Mouse (Mus musculus): ENCODE measurements at regions not wholly inside any gene's neighbourhood (a gene's known extent, or its start where the extent isn't known, plus 50 kb on each side); places are given as distances from the start of the nearest gene placed in this dataset.
A peak's percentile ranks its signal among the peaks of the same experiment; 100 is the strongest.

DNA sequence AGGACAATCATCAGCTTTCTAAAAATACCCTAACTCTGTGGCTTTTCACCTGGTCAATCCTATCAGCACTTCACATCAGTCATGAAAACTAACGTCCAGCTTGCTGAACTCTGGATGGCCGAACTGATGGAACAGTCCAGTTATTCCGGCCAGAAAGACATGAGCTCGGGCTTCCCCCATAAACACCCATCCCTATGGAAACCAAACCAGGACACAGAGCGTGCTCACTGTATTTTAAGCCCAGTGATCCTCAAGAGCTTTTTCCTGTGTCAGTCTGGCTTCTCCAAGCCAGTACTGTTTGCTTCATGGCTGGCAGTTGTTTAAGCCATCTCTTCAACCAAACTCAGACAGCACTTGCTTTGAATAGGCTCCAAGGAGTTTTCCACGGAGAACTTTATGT, 404.3 kb upstream of the N6amt1 start:
- DNase-seq (ENCODE audit: extremely low read depth, insufficient read length, low spot score) = no peak

DNA sequence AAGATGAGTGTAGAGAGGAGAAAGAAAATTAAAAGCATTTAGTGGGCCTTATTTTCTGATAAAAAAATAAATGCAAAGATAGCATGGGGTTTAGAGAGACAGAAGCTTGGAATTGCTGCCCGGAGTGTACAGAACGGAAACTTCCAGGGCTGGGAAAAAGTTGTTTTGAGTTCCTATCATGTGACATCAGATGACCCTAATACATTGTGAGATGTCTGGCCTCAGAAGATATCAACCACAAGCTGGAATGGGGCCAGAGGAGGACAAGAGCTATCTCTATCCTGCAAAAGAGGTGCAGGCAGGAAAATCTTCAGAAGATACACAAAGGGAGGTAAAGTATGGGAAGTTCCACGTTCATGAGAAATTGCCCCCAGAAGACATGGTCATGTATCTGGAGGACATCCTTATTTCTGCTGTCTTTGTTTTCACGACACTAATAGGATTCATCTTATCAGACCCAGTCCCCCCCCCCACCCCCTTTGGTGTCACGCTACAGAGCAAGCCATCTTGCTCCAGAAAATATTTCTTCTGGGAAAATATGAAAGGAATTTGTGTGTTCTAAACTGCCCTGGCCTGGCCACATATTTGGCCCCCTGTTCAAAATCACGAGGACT, 408.3 kb upstream of the N6amt1 start:
- DNase-seq (ENCODE audit: extremely low read depth, insufficient read length, low spot score) = no peak

DNA sequence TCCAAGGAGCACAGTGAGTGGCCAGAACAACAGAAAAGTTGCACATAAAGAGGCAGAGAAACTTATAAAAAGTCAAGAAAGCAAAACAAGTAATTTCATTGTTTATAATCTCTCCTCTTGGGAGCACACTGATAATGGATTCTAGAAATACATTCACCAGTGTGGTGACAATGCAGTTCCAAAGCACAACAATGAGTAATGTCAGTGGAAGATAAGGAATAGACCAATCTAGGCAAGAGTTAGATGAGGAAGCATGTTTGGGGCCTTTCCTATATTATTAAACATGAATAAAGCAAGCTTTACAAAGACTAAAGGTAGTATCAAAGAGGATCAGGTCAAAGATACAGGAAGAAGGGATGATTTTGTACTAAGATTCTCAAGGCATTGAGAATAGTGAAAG, 408.9 kb upstream of the N6amt1 start:
- DNase-seq (ENCODE audit: extremely low read depth, insufficient read length, low spot score) = no peak

DNA sequence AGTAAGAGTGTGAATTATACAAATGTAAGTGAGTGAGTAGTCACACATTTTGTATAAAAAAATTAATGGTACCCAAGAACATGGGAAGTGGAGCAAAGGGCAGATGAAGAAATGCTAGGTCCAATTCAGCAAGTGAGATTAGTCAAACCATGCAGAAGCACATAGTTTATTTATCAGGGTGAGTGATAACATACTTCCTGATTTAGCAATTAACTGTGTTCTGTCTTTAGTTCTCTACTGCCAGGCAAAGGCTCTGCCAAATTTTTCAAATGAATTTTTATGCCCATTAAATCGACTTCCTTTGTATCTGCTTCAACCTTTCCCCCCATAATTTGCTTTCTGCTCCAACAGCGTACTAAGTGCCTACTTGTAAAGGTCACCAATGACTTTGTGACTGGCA, 419.0 kb upstream of the N6amt1 start:
- DNase-seq (ENCODE audit: extremely low read depth, insufficient read length, low spot score) = no peak

DNA sequence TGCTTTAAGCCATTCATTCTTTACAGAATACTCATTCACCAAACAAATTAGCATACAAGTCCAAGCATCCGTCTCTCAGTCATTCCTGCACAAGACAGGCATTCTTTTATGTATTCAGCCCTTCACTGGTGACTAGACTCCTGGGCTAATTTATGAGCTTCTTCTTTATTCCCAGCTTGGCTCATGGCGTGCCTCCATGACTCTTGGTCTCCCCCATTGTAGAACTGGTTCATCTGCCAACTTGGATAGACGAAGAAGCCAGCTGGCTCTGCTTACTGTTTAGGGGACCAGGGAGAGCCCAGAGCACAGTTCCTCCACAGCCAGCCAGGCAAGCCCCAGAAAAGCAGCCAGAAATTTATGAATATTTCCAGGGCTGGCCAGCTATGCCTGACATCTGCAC, 421.2 kb upstream of the N6amt1 start:
- no peak for DNase-seq (ENCODE audit: extremely low read depth, insufficient read length, low spot score)

DNA sequence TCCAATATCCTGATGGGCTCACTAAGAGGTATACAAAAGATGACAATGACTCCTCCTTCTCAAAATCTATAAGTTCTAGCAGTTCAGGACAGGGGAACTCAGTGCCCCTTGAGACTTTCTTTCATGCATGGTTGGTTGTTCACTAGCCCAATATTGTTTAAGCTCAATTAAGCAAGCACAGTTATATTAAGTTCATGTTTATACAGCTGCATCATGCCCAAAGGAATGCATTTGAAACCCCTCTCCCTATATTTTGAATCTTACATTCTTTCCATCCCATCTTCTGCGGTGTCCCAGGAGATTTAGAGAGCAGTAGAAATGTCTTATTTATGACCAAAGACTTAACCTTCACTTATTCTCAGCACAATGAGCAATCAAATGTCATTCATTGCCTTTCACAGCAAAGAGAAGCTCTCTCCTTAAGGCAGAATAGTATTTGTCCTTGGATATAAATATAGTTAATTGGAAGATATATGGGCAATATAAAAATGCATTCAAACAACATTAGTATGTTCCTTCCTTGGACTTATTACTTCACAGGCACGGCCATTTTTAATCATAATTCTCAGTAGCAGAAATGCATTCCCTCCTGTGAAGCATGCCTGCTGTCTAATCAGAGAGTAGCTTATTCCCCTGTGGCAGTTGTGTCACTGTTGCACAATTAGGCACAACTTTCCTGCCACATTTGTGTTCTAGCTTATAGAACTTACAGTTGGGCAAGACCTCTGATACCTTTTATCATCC, 455.8 kb upstream of the N6amt1 start:
- DNase-seq (ENCODE audit: extremely low read depth, insufficient read length, low spot score) = no peak

DNA sequence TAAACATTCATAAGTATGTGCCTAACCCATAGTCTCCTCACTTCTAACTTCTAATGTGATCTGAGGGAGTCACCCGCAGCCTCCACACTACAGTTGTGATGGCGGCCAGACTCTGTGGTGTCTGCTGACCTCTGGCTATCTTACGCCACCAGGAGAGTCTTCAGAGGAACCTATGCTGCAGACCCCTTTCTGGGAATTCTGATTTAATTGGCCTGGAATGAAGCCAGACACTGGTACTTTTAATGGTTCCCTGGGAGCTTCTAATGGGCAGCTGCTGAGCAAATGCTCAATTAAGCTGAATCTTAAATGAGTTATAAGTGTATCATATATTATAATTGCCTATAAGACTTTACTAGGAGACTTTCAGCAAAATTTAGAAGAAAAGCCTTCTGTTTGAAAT, 459.0 kb upstream of the N6amt1 start:
- no peak for DNase-seq (ENCODE audit: extremely low read depth, insufficient read length, low spot score)

DNA sequence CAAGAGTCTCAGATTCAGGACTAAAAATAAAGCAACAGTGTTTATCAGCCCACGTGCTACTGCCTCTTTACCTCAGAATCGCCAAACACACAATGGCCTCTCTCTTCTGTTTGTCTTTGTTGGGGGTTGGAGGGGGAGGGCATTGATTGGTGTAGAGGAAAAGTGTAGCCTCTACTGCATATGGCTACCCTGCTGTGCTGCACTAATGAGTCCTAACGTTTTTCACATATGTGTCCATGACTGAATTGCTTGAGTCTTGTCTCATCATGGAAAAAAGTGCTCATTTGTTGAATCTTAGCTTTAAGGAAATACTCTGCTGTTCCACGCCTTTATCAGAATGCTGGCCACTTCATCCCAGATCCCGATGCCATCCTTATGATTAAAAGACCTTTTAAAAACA, 459.7 kb upstream of the N6amt1 start:
- no peak for DNase-seq (ENCODE audit: extremely low read depth, insufficient read length, low spot score)

DNA sequence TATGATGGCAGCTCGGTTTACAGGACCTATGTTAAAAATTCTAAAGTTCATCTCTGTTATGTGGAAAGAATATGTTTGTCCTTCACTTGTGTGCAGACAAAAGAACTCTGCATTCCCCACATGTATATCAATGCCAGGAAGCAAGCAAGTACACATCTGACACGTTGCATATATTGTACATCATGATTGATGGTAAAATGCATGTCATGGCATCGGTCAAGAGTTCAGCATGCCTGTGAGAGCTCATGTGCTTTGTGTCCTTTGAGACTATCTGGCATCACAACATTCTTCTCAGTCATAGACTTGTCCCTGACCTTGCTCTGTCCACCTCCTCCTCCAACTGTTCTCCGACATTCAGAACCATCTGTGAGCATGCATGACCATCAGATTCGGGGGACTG, 465.6 kb upstream of the N6amt1 start:
- DNase-seq (ENCODE audit: extremely low read depth, insufficient read length, low spot score) = no peak

DNA sequence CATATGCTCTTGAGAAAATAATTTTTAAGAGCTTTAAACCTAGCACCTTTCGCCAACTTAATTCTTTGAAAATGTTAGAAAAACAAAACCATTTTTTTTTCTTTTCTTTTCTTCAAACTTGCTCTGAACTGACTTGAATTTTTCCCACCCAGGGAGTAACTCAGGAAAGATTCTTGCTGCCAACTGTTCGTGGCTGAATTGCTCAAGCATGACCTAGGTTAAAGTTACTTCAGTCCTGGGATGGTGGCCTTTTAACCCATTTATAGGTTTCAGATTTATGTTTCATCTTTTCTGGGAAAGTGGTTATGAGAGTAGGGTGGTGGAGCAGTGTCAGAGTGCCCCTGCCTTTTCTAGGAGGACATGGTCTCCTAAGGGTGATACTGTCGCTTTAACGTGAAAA, 466.4 kb upstream of the N6amt1 start:
- no peak for DNase-seq (ENCODE audit: extremely low read depth, insufficient read length, low spot score)

DNA sequence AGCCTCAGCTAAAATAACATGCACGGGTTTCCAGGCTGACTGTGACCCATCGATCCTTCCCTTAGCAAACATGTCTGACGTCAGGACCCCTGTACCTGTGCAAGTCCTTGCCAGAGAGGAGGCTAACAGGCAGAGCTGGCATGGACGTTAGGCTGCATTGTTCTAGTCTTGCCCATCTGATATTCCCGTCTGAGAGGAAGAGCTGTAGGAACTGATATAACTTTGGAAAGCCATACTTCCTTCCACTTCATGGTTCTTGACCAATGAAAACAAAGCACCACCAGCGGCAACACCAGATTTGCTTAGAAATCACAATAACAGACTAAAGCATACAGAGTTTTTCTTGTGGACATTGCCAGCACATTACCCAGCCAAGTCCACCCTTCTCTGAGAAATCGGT, 470.1 kb upstream of the N6amt1 start:
- DNase-seq (ENCODE audit: extremely low read depth, insufficient read length, low spot score) = no peak

DNA sequence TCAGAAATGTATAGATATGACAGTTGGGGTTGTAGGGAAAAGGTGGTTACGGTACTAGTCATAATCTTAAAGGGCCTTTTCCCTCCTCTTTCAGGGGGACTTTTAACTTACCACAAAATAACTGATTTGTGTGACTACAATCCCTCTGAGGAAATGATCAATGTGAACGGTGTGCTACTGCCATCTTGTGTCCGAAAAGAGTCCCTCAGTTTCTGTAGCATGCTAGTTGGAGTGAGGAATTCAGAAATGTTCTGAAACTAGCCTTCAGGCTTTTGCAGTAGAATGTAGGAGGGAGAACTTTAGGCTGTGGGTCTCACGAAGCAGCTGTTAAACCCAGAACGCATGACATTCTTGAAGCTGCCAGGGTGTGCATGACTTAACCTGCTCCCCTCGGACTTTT, 471.5 kb upstream of the N6amt1 start:
- DNase-seq (ENCODE audit: extremely low read depth, insufficient read length, low spot score) = peak; percentile 7

DNA sequence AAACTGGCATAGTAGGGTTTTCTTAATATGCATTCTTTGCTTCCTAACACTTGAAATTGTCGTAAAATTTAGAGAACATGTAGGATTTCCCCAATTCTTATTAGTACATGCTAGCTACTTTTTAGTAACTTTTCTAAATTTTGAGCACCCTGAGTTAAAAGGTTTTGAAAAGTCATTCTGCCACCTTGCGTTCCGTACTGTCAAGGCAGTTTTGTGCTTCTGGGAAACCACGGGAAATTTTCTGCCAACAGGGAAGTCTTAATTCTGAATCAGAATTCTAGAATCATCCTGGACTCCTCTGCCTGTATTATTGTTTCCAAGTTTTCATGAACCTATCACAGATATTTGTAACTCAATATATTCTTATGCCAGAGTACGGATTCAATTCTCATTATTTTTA, 472.4 kb upstream of the N6amt1 start:
- DNase-seq (ENCODE audit: extremely low read depth, insufficient read length, low spot score) = no peak

DNA sequence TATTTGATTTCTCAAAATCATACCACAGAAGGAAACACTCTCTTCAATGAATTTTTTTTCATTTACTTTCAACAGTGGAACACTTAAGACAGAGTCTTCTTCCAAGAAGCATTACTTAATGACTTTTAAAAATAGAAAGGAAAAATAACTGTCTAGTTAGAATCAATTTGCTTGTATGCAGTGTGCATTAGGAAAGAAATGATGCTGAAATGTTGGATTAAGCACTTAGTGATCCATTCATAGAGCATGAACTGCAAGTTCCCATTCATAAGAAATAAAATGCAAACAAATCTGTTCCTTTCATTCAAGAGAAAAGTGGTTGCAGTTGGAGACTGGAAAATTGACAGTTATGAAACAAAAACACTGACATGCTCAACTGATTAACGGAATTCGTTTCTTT, 493.2 kb upstream of the N6amt1 start:
- no peak for DNase-seq (ENCODE audit: extremely low read depth, insufficient read length, low spot score)

DNA sequence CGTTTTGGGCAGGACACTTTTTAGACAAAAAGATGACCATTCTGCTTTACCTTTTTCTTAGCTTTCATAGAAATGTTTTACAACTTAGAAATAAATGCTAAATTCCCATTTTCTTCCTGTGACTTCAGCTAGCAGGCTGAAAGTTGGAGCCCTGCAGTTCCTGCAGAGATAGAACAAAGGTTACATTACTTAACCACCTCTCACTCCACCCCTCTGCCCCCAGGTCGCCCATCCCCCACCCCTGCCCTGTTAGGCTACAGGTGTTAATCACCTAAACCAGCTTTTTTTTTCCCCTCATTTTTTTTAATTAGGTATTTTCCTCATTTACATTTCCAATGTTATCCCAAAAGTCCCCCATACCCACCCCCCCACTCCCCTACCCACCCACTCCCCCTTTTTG, 498.1 kb upstream of the N6amt1 start:
- no peak for DNase-seq (ENCODE audit: extremely low read depth, insufficient read length, low spot score)

DNA sequence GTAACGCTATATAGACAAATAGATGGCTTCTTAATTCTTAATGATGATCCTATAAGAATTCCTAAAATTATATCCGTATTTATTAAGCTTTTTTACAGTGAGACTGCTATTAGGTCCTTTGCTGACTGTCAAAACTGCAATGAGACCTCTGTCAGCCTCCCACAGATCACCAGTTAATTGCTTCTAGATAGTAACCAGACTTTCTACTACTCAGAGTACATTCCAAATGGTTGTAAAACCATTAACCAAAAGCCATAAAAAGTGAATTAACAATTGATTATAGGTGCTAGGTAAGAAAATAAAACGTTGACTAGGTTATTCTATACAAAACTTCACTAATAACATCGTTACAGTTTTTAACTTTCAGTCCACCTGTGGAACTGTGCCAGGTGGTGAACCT, 498.7 kb upstream of the N6amt1 start:
- DNase-seq (ENCODE audit: extremely low read depth, insufficient read length, low spot score) = no peak

DNA sequence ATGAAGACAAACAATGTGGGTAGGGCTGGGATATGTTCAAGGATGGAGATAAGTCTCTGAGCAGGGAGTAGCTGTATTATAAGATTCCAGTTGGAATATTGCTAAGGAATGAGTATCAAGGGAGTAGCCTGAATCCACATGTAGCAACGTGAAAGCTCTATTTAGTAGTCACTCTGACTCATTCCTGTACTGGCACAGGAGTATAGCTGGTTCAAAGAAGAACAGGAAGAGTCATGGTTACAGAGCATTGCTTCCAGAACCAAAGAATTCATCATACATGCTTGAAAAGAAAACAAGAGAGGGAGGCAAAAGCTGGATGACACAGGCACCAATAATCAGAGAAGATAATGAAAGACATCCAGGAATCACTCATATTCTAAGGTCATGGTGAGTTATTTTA, 500.6 kb upstream of the N6amt1 start:
- no peak for DNase-seq (ENCODE audit: extremely low read depth, insufficient read length, low spot score)

DNA sequence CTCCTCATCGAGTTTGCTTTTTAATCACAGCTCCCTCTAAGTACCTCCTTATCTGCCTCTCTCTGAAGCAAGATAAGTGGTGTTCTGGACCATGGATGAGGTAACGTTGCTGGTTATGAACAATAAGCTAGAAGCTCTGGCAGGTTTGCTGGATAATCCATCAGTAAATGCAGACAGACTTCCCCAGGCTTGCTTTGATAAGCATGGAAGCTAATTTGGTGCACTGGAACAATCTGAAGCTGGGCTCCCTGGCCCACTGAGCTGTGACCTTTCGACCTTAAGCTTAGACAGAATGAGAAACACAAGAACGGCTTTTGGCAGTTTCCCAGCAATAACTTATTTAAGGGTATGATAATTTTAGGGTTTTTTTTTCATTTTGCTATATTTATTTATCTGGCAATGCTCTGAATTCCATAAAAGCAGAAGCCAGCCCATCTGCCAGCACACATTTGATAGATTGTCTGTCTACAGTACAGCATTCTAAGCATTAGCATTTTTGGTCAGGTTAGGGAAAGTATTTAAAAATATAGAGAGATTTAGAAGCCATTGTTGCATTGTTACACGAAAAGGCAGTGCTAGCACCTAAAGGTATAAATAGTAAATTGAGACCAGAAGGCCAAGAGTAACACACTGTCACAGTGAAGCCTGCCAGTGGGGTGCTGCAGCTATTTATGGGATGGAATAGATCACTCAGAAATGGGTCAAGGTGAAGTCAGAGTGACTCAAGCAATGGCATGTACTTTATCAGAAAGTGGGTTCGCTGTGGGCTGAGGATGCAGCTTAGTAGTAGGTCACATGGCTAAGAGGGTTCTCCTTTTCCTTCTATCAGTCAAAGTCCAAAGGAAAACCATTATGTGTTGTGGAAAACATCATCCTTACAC, 515.3 kb upstream of the N6amt1 start:
- DNase-seq (ENCODE audit: extremely low read depth, insufficient read length, low spot score) = no peak

DNA sequence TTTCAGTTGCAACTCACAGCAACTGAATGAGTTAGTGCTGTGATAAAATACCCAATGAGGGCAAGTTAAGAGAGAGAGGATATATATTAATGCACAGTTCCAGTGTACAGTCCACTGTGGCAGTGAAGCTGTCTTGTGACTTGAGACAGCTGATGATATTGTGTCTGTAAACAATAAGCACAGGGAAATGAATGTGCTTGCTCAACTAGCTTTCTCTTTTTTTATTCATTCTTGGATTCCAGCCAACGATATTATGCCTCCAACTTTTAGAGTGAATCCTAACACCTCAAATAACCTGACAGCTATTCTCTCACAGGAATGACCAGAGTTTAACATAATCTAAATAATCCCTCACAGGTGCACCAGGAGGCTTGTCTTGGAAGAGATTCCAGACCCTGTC, 526.3 kb upstream of the N6amt1 start:
- DNase-seq (ENCODE audit: extremely low read depth, insufficient read length, low spot score) = no peak

DNA sequence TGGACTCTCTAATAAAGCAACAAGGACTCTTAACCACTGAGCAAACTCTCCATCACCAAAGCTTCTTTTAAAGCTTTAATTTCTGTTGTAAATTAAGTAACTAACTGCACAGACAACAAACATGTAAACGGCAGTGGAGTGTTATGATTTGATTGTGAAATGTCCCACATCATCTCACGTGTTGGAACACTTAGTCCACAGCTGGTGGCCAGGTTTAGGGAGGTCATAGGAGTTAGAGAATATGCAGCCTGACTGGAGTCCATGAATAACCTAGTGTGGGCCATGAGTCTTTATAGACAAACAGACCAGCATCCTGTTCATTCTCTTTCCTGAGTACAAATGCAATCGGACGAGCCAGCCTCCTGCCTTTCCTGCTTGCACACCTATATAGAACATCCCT, 527.3 kb upstream of the N6amt1 start:
- DNase-seq (ENCODE audit: extremely low read depth, insufficient read length, low spot score) = no peak

DNA sequence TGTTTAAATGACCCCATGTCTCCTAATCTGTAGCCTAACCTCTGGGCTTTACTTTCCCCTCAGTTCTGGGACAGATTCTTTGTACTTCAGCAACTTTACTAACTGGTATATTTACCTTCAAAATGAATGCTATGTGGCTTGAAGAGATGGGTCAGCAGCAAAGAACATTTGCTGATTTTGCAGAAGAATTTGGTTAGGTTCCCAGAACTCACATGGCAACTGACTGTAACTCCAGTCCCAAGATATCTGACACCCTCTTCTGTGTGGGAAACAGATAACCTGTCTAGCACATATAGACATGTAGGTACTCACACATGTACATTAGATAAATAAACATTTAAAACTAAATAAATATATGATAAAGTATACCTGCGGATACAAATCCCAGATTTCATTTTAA, 530.5 kb upstream of the N6amt1 start:
- no peak for DNase-seq (ENCODE audit: extremely low read depth, insufficient read length, low spot score)

DNA sequence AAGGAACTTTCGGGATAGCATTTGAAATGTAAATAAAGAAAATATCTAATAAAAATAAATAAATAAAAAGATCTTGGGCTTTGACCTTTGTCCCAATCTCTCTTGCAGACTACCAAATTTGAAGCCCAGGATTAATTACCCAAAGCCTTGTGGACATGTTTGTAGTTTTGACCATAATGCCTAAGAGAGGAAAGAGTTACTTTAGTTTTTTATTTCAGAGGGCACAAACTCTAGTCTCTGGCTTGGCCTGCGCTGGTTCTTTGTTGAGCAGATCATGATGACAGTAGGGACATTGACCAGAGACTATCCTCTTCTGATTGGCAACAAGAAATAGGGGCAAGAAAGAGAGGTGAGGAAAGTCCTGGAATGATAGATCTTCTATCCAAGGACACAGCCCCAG, 532.4 kb upstream of the N6amt1 start:
- no peak for DNase-seq (ENCODE audit: extremely low read depth, insufficient read length, low spot score)

Data from 3134 (cell line).